Mouse (Mus musculus) layer of hippocampus, adult 8-10 months (tissue): ENCODE results near the gene Usp49. TPM values are rescaled to one million over a fixed set of nuclear protein-coding genes. Genes with fewer than 3 reads are reported as not detected.
A peak's percentile ranks its signal among the peaks of the same experiment; 100 is the strongest.

ENCODE experiments used
- DNase-seq, 2 experiments: peaks; one replicate each; pipeline ENCODE4 v3.0.0; 2022; ENCODE audit warnings: low spot score in 2 of 2
- total RNA-seq, 4 experiments: library from RNA; stranded (reverse); gene quantifications; 2 replicates each; pipeline ENCODE4 v1.2.4; 2022

Usp49 gene
- total RNA-seq, 4 experiments from 2014 or later, result 8.1 to 11.5 (median 10.8) TPM

DNA sequence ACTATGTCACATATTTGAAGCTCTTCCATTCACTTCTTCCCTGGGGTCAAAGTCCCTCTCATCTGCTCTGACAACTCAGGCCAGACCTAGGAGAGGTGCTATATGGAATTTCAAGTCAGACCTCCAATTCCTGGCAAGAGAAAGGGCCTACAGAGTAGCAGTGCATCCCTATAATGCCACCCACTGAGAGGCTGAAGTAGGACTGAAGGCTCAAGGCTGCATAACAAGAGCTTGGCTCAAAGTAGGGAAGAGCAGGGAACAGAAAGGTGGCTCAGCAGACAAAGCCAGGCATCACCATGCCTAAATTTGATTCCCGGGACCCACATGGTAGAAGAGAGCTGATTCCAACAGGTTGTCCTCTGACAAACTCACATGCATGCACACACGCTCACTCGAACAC lies 61.2 kb downstream of the Usp49 start:
- DNase-seq, result no peak

DNA sequence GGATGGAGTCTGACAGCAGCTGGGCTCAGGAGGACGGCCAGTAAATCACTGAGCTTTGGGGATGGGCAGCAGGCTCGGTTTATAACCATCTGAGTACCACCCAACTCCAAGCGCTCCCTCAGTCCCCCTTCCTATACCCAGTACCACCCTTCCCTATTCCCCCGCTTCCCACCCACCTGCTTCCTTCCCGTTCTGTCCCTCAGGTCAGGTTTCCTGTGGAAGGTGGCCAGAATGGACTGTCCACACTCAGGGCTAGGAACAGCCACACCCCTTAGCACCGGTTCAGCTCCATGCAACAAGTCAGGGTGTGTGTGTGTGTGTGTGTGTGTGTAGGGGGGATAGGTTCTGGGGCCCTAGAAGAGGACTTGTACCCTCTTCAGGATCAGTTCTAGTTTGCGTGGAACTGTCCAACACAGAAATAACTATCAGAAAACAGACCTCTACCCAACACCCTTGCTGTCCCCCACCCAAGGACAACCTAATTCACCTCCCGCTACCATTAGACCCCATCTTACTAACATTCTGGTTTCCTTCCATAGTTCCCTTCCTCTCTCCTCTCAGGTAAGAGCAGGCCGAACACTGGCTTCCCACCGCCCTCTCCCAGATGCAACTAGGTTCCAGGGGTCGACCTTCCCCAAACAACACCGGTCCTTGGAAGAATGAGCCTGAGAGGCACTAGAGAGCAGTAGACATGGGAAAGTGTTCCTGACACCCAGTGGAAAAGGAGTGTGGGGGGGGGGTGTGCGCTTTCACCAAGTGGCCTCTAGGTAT lies 63.4 kb downstream of the Usp49 start:
- no peak for DNase-seq

DNA sequence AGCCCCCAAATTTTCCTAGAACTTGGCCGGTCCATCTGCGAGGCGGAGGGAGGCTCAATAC lies 63.8 kb downstream of the Usp49 start, which contains the start of gene Gm21981:
Gm21981 (minus strand) TSS at position 14 of the 61 bp plus-strand sequence.
- no peak for DNase-seq

- DNase-seq, result peak; percentile 94 to 96
Measured at GRCm38 (mm10) chr17:47694503-47695336, 64.2 kb downstream of the Usp49 start, which contains the start of gene Prickle4. Prickle4 (minus strand) TSS chr17:47694736.

- DNase-seq, result no peak
Measured at GRCm38 (mm10) chr17:47695337-47695710, 64.8 kb downstream of the Usp49 start.

DNA sequence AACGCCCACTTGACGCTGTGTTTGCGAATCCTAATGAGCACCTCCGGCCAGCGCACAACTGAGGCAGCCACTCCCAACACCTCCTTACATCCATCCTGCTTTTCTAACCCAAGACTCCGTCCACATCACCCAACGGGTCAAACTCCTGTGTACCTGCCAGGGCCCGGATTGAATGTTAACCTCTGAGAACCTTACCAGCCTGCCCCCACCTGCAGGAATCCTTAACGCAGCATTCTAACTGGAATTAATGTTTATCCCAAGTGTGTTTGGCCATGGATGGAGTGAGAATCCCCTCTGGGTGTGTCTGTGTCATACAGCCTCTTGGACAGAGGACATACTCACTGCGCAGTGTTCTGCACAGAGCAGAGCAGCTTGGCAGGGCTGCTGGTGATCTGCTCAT lies 67.7 kb downstream of the Usp49 start:
- DNase-seq, result no peak

DNA sequence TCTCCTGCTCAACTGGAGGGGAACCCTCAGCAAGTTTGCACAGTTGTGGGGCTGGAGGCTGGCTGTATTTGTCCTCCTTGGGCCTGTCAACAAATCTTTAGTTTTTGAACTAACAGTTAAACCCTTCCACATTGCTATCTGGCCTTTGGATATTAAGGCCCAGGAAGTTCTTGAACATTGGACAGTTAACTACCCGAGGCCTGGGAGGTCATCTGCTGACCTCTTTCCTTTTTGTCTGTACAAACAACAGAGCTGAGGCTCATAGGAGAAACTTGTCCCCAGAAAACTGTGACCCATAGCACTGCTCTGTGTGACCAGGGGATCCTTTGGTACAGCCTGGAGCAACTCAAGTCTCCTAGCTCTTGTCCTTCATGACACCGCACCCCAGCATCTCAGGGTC lies 68.6 kb downstream of the Usp49 start:
- no peak for DNase-seq

DNA sequence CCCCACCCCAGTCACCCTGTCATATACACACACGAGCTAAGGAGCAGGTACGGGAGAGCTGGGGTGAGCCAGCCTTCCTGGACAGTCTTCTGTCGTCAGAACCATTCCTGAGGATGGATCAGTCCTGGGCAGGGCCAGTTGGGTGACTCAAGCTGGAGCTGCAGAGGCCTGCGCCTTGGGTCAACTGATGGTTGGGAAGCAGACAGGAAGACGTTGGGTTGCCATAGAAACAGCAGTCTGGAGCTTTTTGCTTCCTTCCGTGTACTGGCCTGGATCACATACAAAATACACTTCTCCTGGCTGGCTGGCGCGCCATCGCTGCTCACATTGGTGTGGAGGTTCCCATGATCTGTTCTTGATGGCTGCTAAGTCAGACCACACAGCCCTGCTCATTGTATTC lies 71.3 kb downstream of the Usp49 start:
- DNase-seq, result no peak

- no peak for DNase-seq
Measured at GRCm38 (mm10) chr17:47702548-47703345, 72.3 kb downstream of the Usp49 start.

DNA sequence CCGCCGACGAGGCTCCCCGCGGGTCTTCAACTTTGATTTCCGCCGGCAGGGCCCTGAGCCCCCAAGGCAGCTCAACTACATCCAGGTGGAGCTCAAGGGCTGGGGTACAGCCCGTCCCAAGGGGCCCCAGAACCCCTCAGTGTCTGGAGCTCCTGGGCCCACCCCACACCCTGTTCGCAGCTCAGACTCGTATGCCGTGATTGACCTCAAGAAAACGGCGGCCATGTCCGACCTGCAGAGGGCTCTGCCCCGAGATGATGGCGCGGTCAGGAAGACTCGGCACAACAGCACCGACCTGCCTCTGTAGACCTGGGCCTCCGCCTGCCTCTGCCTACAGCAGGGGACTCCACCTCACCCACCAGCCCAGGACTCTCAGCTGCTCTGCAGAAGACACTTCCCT lies 73.1 kb downstream of the Usp49 start:
- DNase-seq, result no peak

DNA sequence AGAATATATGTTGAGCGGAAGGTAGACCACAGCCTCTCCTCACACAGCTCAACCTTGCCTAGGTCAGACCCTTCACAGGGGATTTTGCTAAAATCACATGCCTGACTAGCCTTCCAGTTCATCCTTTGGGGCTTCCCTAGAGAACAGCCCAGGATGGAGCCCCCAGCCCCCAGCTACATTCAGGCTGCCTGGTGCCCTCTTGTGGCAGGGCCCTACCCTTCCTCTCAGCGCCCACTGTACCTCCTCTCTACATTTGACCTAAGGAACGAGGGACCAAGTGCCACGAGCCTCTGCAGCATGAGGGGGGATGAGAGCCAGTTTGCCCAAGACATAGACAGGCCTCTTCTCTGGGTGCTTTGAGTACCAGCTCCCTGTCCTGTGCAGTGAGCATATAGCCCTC lies 74.2 kb downstream of the Usp49 start:
- DNase-seq, result no peak

DNA sequence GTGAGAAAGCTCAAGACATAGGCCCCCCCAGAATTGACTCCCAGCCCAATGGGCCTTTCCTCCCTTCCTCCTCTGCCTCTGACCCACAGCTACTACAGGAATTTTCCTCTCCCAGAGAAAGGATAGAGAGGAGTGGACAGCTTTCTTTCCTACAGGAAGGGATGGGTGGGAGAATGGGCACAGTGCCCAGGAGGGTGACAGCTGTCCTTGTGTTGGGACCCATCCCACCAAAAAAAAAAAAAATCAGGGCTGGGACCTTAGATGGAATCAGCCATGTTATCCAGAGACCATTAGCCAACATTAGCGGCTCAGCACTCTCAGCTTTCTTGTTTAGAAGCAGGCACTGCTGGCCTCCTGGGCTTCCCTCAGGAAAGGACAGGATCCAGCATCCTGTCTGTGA lies 75.7 kb downstream of the Usp49 start:
- no peak for DNase-seq

DNA sequence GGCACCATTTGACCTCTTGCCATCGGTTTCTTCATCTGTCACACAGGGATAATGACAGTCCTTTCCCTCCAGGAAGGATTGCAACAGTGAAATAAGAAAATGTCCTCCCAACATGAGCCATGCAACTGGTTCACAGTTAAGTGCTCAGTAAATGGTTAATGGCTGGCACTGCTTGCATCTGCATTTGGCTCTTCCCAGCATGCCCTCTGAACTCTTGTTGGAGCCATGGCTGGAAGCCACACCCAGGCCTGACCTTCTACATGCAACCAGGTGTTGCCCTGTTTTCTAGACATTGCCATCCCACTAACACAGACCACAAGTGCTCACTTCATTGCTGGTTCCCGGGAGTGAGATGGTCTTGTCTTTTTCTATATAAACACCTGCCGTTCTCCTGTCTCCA lies 77.5 kb downstream of the Usp49 start:
- no peak for DNase-seq

- DNase-seq, result no peak
Measured at GRCm38 (mm10) chr17:47708972-47709371, 78.5 kb downstream of the Usp49 start.

GRCm38 (mm10) chr17:47710036-47710435 lies 79.5 kb downstream of the Usp49 start:
- no peak for DNase-seq

- DNase-seq, result no peak
Measured at GRCm38 (mm10) chr17:47711883-47712282, 81.4 kb downstream of the Usp49 start.

- no peak for DNase-seq
Measured at GRCm38 (mm10) chr17:47712889-47713571, 82.5 kb downstream of the Usp49 start.

GRCm38 (mm10) chr17:47715037-47715436 lies 84.5 kb downstream of the Usp49 start:
- no peak for DNase-seq

DNA sequence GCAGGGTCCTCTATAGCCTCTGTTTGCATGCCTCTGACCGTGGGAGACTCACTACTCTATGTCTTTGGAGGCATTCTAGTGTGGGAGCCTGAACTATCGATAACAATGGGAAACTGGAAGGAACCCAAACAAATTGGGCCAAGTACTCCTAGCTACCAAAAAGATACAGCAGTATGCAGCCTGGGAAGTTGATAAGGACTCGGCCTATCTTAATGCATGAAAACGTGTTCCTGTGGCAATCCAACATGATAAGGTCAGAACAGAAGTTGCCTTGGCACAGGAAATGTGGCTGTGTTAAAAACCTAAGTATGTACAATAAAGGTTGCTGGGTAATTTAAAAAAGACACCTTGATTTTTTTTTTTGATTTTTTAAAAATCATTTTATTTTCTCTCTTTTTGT lies 90.7 kb downstream of the Usp49 start:
- no peak for DNase-seq

- DNase-seq, result no peak
Measured at GRCm38 (mm10) chr17:47726566-47726965, 96.1 kb downstream of the Usp49 start, which contains the start of gene Pgc. Pgc (plus strand) TSS chr17:47726842.

DNA sequence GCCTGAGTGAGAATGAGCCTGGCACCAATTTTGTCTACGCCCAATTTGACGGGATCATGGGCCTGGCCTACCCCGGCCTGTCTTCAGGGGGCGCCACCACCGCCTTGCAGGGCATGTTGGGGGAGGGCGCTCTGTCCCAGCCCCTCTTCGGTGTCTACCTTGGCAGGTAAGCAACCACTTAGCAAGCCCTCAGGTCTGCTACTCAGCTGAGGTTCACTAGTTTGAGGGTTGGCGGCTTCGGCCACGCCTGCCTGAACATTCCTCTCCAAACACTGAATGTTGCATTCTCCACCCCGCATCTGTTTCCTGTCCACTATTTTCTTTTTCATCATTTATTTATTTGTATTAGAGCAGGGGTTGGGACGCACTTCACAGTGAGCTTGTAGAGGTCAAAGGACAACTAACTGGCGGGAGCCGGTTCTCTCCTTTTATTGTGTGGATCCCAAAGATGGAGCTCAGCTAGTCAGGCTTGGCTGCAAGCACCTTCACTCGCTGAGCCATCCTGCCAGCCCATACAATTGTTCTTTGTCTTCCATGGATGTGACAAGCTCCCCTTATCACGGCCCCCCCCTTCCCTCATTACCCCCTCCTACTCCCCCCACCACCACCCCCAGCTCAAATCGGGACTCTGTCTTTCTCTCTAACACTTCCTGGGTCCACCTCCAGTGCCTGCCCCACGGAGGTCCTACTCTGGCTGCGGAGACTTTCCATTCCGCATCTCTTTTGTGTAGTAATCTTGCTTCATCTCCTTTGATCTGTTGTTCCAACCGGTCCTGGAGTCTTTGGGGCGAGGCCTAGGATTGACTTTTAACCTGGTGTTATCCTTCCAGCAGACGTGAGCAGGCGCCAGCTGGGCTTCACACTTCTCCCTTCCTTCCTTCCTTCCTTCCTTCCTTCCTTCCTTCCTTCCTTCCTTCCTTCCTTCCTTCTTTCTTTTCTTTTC lies 100.4 kb downstream of the Usp49 start:
- no peak for DNase-seq
